Comparison of ENCODE assay signal across 9 mouse cellular contexts in the genomic region with DNA sequence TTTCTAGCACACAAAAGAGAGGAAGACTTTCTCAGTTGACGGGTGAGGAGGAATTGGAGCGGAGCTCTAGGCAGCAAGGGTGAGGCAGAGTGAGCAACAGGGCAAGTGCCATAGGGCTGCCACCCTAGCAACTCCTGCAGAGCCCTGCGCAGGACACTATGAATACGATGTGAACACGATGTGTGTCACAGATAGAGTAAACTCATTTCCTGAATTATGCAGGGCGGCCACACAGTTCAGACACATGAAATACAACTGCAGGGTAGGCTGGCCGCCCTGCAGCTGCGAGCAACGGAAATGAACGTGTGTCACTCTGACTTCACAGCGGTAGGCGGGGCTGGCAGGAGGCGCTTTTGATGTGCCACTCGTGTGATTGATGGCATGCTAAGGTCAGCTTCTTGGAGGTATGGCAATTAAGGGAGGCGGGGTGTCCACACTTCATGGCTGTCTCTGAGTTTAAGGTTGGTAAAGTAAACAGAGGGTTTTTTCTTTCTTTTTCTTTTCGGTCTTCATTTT.
DNase-seq lines count a peak whose midpoint lies in the region; ATAC-seq and TF ChIP-seq lines count a peak whose summit lies in the region.
"Had no signal": no experiment of that assay in that cellular context is flagged by ENCODE, and none has a peak within 500 bp of the region (broad histone marks: within the 10 kb centered on the region; RNA-seq: fewer than 3 reads in every experiment).

No protein-coding gene starts in this region.

- H3K27ac ChIP-seq in intestine, embryonic 15.5 days, result peak overlapping the region; percentile 55; the same call in 1 of the 2 replicates
- H3K27ac ChIP-seq in liver, embryonic 15.5 days (replicated peaks), result no peak overlapping the region
- H3K27ac ChIP-seq in left cerebral cortex, adult 2 months, result no peak overlapping the region

- WGBS in intestine, embryonic 15.5 days, result 18% methylated on average over 16 of the region's 16 CpGs
- 28% methylated on average over 16 of the region's 16 CpGs for WGBS in liver, embryonic 15.5 days (ENCODE audit: insufficient replicate concordance)

- no peak overlapping the region for H3K4me3 ChIP-seq in intestine, embryonic 15.5 days (replicated peaks)
- no peak overlapping the region for H3K4me3 ChIP-seq in liver, embryonic 15.5 days (replicated peaks)
- H3K4me3 ChIP-seq in left cerebral cortex, adult 2 months, result no peak overlapping the region
- H3K4me3 ChIP-seq: myocyte had no signal

- no peaks in the 10 kb centered on the region for H3K27me3 ChIP-seq in intestine, embryonic 15.5 days (replicated peaks)
- no peaks in the 10 kb centered on the region for H3K27me3 ChIP-seq in liver, embryonic 15.5 days

- DNase-seq in c-Kit-positive CD71-negative TER-119-negative erythroid progenitor cells, embryonic 14.5 days (ENCODE audit: low read depth), result peak; percentile 50
- no peak for DNase-seq in left cerebral cortex, adult 2 months (ENCODE audit: extremely low spot score in 1 of 2, low spot score in 2 of 2)
- no peak for DNase-seq in left cerebral cortex, adult 18-20 months (ENCODE audit: low spot score in 2 of 2)
- DNase-seq in cerebellum, postnatal 25 days, result no peak

- ATAC-seq in CD4-positive, CD25-positive, alpha-beta regulatory T cell, adult 4 months, result peak; percentile 96
- peak; percentile 81 for ATAC-seq in intestine, embryonic 15.5 days
- no peak for ATAC-seq in liver, embryonic 15.5 days (ENCODE audit: insufficient read depth)
- ATAC-seq in neutrophil, adult 5-6 weeks (ENCODE audit: extremely low read depth, insufficient number of reproducible peaks, low FRiP score, poor library complexity, severe bottlenecking), result peak; percentile 86

- H3K9me3 ChIP-seq in intestine, embryonic 15.5 days, result no peaks in the 10 kb centered on the region
- H3K9me3 ChIP-seq in liver, embryonic 15.5 days (replicated peaks), result no peaks in the 10 kb centered on the region

- peak overlapping the region; percentile 45 for H3K4me2 ChIP-seq in intestine, embryonic 15.5 days (replicated peaks)
- peak overlapping the region; percentile 23 for H3K4me2 ChIP-seq in liver, embryonic 15.5 days

- intact Hi-C loops in left cerebral cortex, adult 2 months (cut with DNase I), result no loop called here

- H3K4me1 ChIP-seq in intestine, embryonic 15.5 days (replicated peaks), result 0 out of 2 replicates have a peak, but pooled peaks cover 10% of the 10 kb centered on the region
- H3K4me1 ChIP-seq in liver, embryonic 15.5 days (replicated peaks), result 0 out of 2 replicates have a peak, but pooled peaks cover 7% of the 10 kb centered on the region

- H3K9ac ChIP-seq in intestine, embryonic 15.5 days, result no peak overlapping the region; the same call in 1 of the 2 replicates
- no peak overlapping the region for H3K9ac ChIP-seq in liver, embryonic 15.5 days

- H3K36me3 ChIP-seq in intestine, embryonic 15.5 days, result no peaks in the 10 kb centered on the region
- H3K36me3 ChIP-seq in liver, embryonic 15.5 days (replicated peaks), result no peaks in the 10 kb centered on the region

- TF ChIP-seq CTCF in left cerebral cortex, adult 2 months (IDR thresholded peaks at IDR 0.05), result no peak
